Mouse (Mus musculus) bone marrow, adult 2 months (tissue): Measurements from ENCODE around the gene Fgfr2. TPM values are rescaled to one million over a fixed set of nuclear protein-coding genes. Genes with fewer than 3 reads are reported as not detected.

ENCODE experiments used
- H3K27ac ChIP-seq: fragments of 200-500 bp; 2 replicates; pipeline ENCODE4 v1.5.1; 2012; ENCODE audit warnings: low read depth, mild to moderate bottlenecking, control low read depth, inconsistent platforms, low read length; ENCODE audit not compliant: control insufficient read depth, poor library complexity, insufficient read depth
- H3K4me1 ChIP-seq: fragments of 200-500 bp; 2 replicates; pipeline ENCODE4 v1.6.1; 2011; ENCODE audit warnings: low read length; ENCODE audit not compliant: control insufficient read depth, insufficient read depth
- H3K4me3 ChIP-seq: fragments of 200-500 bp; replicated peaks from 2 replicates; pipeline ENCODE3; 2011; ENCODE audit warnings: mild to moderate bottlenecking, low read depth, low read length, control low read depth; ENCODE audit not compliant: control insufficient read depth
- CTCF ChIP-seq: fragments of 200-500 bp; IDR thresholded peaks from 2 replicates; pipeline ENCODE4 v1.5.1; 2011; ENCODE audit warnings: low read length, control low read depth; ENCODE audit not compliant: control insufficient read depth, insufficient read depth
- POLR2A ChIP-seq: fragments of 200-500 bp; IDR thresholded peaks from 2 replicates; pipeline ENCODE4 v1.6.1; 2011; ENCODE audit warnings: low read depth, mild to moderate bottlenecking, control low read depth, low read length, borderline replicate concordance; ENCODE audit not compliant: control insufficient read depth
- WGBS: fragments of 180-500 bp; shearing (Covaris S2); methylation state at CpG from one replicate; pipeline ENCODE4 v1.1.7; 2018; 5-methylcytosine and 5-hydroxymethylcytosine counted together
- polyA plus RNA-seq: library from polyadenylated mRNA; stranded (reverse); fragments of >200 nt; gene quantifications from 2 replicates; pipeline ENCODE4 v1.2.4, GENCODE M21; 2011; ENCODE audit warnings: low replicate concordance; ENCODE audit not compliant: missing spikeins, insufficient read depth, insufficient read length

Gene Fgfr2
- polyA plus RNA-seq, 1 experiment: 8.2 TPM

DNA sequence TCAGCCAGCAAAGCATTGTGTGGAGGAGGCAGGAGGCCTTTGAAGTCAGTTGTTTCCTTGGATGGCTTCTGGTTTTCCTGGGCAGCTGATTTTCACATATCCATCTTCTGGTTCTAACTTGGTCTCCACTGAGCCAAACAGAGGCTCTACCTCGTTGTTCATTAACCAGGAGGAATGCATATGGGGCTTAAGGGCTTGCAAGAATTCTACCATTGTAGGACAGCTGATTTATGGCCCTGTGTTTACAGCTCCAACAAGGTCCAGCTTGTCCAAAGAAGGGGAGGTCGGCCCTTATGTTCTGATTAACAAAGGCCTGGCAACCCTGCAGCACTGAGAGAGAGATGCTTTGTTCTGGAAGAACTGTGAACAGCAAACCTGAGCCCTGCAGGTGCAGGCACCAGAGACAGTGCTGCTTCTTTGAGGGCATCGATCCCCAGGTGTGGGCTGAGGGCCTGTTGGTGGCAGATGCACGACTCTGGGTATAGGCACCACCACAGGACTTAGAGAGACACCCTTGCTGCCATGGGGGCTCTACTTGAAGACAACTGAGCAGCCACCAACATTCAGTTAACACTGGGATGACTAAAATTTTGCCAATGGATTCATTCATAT is 2787.6 kb downstream of the Fgfr2 start:
- TF ChIP-seq CTCF (no peak), POLR2A (no peak)
- no peak overlapping the region for H3K4me3 ChIP-seq
- WGBS: 48% methylated on average over 4 of the region's 4 CpGs
- no peaks in the 10 kb centered on the region for H3K4me1 ChIP-seq
- H3K27ac ChIP-seq: no peak overlapping the region

GRCm38 (mm10) chr7:130332515-130333220 is 2790.5 kb downstream of the Fgfr2 start:
- Histone ChIP-seq H3K27ac (no peak overlapping the region), H3K4me3 (no peak overlapping the region), H3K4me1 (no peaks in the 10 kb centered on the region)
- TF ChIP-seq POLR2A (no peak), CTCF (no peak)
- 90% methylated on average over 11 of the region's 11 CpGs for WGBS

GRCm38 (mm10) chr7:130327603-130328365 is 2795.4 kb downstream of the Fgfr2 start:
- WGBS: 24% methylated on average over 15 of the region's 15 CpGs

DNA sequence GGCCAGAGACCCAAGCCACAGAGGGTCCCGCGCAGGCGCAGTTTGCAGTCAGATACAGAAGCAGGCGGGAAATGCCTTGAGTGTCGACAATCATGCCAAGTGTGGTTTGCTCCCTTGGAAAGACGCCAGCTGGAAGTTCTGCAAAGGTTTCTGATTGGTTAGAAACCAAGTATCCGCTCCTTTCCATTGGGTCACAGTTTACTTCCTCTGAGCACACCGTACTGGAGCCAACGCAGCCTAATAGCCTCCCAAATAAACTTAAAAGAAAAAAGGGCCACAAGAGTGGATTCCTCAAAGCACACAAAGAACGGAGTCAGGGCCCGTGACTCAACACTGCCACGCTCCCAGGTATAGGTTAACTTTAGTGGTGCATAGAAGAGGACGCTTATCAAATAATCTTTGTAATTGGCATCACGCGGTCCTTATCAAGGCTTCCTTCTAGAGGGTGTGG is 2797.1 kb downstream of the Fgfr2 start:
- no peak overlapping the region for H3K27ac ChIP-seq
- no peak overlapping the region for H3K4me3 ChIP-seq
- no peak for TF ChIP-seq POLR2A
- 59% methylated on average over 15 of the region's 15 CpGs for WGBS
- H3K4me1 ChIP-seq: no peaks in the 10 kb centered on the region

More at GRCm38 (mm10) chr7:130327603-130328365, 2795.4 kb downstream of the Fgfr2 start:
- TF ChIP-seq CTCF (no peak), POLR2A (no peak)
- H3K4me3 ChIP-seq: no peak overlapping the region
- no peaks in the 10 kb centered on the region for H3K4me1 ChIP-seq
- no peak overlapping the region for H3K27ac ChIP-seq

GRCm38 (mm10) chr7:130324716-130325401 is 2798.3 kb downstream of the Fgfr2 start:
- H3K4me3 ChIP-seq: no peak overlapping the region
- 69% methylated on average over 14 of the region's 14 CpGs for WGBS

GRCm38 (mm10) chr7:130323766-130324165 is 2799.4 kb downstream of the Fgfr2 start:
- H3K27ac ChIP-seq: no peak overlapping the region
- no peaks in the 10 kb centered on the region for H3K4me1 ChIP-seq
- 61% methylated on average over 4 of the region's 4 CpGs for WGBS
- H3K4me3 ChIP-seq: no peak overlapping the region
- TF ChIP-seq POLR2A (no peak), CTCF (no peak)

More at GRCm38 (mm10) chr7:130324716-130325401, 2798.3 kb downstream of the Fgfr2 start:
- no peak overlapping the region for H3K27ac ChIP-seq
- TF ChIP-seq POLR2A (no peak), CTCF (no peak)
- H3K4me1 ChIP-seq: no peaks in the 10 kb centered on the region

GRCm38 (mm10) chr7:130319799-130320556 is 2803.2 kb downstream of the Fgfr2 start:
- TF ChIP-seq POLR2A (no peak), CTCF (no peak)
- H3K27ac ChIP-seq: no peak overlapping the region; the same call in 1 of the 2 replicates
- no peaks in the 10 kb centered on the region for H3K4me1 ChIP-seq
- no peak overlapping the region for H3K4me3 ChIP-seq
- 60% methylated on average over 8 of the region's 8 CpGs for WGBS

DNA sequence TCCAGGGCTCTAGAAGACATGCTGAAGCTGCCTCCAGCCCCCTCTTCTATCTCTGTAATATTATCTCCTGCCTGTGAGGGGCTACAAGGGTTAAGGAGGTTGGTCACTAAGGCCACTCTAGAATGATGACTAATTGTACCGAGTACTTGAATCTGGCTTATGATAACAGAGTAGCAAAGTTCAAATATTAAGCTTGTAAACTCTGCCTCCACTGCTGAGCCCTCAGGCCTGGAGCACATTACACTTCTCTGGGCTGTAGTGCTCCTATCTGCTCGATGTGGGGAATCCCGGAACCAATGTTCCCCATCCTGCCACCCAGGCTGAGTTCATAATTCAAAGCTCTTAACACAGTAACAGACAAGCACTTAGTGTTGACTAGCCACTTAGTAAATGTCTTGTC is 2806.9 kb downstream of the Fgfr2 start:
- no peak for TF ChIP-seq CTCF
- no peak for TF ChIP-seq POLR2A
- 76% methylated on average over 3 of the region's 3 CpGs for WGBS
- H3K4me1 ChIP-seq: no peaks in the 10 kb centered on the region
- H3K4me3 ChIP-seq: no peak overlapping the region
- no peak overlapping the region for H3K27ac ChIP-seq
